Mouse (Mus musculus) adrenal gland, postnatal 14 days (tissue): Measurements from ENCODE around the gene Mrpl20. TPM values are rescaled to one million over a fixed set of nuclear protein-coding genes. Genes with fewer than 3 reads are reported as not detected.

Source experiments
- DNase-seq: peaks from one replicate; pipeline ENCODE4 v3.0.0; 2021; ENCODE audit warnings: mixed read lengths
- total RNA-seq: library from RNA; stranded (reverse); gene quantifications from 2 replicates; pipeline ENCODE4 v1.2.3, GENCODE M21; 2021

The Mrpl20 gene
- total RNA-seq, 1 experiment from 2014 or later: 194 TPM

DNA sequence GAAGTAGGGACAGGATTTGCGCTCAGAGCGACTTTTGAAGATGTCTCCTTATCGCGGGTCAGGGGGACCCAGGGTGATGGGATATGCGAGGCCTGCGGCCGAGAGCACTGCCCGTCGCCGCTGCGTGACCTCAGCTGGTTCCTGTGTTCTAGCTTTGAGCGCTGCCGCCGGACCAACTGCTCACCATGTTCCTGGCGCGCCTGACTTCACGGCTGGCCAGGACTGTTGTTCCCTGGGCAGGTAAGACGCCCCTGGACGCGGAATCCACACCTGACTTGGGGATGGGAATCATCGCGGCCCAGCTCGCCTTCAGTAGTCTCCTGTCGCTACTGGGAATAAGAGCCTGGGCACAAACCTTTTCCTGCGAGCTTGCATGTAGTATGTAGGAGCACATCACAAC lies 29.2 kb downstream of the Mrpl20 start:
- DNase-seq: no peak

DNA sequence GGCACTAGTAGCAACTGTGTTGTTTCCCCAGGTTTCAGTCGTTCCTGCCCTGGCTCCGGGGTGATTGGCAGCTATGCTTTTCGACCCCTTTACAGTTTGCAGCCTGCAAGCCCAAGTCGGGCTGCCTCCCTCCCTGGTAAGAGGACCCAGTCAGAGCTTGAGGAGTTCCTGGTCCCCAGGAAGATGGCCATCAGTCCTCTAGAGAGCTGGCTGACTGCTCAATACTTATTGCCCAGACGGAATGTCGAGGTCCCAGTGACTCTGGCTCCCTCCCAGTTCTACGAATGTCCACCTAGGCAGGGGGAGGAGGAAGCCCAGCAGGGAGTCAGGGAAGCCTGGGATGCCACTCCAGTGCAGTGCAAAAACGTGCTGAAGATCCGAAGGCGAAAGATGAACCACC lies 29.6 kb downstream of the Mrpl20 start:
- DNase-seq: peak; percentile 25

DNA sequence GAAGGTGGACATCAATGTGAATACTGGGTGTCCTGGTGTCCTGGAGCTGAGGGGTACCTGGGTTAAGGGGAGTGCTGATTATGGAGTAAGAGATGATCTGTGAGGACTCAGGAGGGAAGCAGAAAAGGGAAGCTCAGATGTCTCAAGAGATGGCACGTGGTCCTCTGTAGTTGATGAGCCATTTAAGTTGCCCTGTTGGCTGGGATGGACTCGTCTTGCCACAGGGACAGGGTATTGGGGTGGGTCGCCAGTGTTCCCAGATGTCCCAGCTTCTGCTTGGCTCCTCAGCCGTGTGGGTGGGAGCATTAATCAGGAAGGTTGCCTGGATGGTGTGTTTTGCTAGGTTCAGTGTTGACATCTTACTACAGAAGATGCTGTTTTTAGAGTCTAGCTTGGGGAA lies 30.6 kb downstream of the Mrpl20 start:
- DNase-seq: no peak

DNA sequence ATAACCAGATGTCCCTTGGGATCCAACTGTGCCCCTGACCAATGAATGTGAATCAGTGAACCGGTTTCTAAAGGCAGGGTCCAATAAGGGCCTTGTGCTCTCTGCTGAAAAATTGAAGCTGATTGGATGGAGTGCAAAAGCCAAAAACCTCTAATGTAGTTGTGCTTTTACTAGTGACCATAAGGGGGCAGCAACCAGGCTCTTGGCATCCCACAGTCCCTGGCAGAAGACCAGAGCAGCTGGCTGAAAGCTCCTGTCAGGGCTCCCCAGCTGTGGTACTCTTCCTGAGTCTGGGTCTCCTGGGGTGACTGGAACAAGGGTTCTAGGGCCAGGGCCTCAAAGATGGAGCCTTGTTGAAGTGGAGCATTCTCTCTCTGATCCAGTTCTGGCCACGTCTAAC lies 31.2 kb downstream of the Mrpl20 start:
- peak; percentile 91 for DNase-seq

DNA sequence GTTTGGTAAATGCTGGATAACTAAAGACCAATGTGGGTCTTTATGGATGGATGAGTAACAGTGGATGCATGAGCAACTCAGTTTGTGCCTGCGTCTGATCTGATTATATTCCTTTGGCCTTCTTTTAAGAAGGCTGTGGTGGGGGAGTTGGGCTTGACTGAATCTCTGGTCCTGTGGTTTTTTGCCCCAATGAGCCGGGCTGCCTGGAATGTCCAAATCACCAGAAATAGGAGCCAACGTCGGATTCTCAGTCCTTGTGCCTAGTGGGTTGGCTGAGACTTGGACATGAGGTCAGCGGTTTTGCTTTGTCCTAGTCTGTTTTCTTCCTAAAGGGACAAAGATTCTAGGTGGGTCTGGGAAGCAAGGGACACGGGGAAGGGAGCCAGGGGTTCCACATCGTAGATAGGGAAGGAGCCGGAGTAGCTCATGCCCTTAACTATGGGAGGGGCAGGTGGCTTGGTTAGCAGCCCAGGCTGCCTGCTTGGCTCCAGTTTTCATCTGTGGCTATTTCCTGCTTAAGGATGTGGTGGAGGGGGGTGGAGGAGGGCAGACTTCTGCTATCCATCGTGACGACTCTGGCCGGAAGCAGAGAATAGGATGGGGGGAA lies 34.8 kb downstream of the Mrpl20 start:
- no peak for DNase-seq

DNA sequence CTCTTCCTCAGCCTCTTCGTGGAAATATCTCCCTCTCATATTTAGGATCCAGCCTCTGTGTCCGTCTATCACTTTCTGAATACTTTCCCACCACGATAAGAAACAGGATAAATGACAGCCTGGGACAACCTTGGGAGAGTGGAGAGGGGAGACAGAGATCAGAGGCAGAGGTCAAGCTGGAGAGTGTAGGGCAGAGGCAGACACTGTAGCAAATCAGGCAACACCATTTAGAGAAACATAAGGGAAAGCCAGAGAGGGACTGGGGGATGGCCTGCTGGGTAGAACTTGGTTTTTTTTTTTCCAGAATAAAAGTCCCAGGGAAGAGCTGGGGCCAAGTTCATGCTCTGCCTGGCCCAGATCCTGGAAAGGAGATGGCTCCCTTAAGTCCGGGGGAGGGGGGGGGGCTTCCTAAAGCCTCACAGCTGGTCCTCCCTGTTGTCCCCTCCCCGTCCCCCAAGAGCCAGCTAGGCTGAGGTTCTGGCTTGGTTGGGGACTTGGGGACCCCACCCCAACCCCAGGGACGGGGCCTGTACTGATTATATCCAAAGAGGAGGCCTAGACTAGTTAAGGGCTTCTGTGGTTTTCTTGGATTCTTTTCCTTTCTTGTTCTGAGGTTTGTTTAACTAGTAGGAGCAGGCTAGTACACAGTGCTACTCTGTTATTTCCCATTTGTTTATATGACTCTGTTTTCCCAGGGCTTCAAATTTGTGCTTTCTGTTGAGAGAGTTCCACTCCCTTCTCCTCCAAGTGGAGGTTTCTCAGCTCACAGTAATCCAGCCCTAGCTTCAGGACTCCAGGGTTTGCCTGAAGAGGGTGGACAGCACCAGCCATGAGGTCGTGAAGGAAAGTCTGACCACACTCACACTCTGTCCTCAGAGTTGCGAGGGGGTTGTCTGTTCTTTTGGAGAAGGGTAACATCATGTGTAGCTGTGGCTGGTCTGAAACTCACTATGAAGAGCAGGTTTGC lies 35.8 kb downstream of the Mrpl20 start:
- peak; percentile 21 for DNase-seq

DNA sequence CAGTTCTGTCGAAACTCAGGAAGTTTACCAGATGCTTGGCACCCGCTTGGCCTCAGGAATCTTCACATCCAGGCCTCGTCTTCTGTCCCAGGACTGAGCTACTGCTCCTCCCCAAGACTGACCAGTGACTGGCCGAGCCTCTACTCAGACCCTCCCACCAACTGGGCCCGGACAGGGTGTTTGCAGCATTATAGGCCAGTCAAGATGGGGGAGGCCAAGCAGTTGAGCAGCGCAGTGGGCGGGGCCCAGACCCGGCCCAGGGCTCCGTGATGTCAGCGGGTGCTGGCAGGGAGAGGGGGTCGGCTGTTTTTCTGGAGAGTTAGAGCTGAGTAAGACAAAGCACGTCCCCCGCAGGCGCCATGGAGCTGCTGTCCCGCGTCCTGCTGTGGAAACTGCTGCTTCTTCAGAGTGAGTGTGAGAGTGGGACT lies 36.8 kb downstream of the Mrpl20 start, which contains the start of gene Mxra8:
TSS of gene Mxra8 (plus strand) at position 198 of the 428 bp plus-strand sequence.
- DNase-seq: peak; percentile 91

DNA sequence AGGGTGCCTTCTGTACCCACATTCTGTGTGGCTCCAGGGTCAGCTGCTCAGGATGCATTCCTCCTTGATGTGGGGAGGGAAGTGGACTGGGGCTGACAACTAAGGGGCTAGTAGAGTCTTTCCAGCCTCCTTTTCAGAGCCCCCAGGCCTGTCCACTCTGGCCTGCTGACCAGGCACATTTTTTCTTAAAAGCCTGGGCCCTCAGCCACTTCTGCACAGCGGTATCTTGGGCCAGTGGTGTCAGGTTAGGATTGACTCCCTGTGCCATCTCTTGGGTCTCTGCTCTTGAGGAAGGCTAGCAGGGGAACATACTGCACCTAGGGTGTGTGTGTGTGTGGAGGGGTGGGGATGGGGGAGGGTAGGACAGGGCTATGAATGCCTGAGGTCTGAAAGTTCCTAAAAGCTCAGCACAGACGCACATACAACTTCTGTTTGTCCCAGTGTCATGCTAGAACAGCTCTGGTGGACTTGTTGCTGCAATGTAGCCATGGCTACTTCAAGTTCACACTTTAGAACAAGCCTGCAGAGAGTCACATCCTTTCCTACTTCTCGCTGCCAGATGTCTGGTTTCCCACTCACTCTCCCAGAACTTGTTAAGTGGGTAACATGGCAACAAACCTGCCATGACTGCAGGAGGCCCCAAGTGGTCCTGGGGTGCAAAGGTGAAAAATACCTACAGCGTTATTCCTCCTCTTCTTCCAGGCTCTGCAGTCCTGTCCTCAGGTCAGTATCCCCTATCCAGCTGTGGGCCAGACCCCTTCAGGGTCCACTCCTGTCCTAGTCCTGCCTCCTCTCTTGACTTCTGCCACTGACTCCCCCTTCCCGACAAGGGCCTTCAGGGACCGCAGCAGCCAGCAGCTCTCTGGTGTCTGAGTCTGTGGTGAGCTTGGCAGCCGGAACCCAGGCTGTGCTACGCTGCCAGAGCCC lies 37.7 kb downstream of the Mrpl20 start:
- DNase-seq: no peak

DNA sequence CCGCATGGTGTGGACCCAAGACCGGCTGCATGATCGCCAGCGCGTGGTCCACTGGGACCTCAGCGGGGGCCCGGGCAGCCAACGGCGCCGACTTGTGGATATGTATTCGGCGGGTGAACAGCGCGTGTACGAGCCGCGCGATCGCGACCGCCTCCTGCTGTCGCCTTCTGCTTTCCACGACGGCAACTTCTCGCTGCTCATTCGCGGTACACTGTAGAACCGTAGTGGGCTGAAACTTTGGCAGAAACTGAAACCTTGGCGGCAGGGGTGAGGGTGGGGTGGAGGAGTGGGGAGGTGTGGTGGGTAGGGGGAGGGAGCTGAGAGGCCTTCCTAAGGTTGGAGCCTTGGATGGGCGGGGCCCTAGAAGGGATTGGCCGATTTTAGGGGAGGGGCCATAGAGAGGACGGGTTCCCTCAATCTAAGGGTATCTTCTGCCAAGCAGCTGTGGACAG lies 38.4 kb downstream of the Mrpl20 start:
- DNase-seq: peak; percentile 86

DNA sequence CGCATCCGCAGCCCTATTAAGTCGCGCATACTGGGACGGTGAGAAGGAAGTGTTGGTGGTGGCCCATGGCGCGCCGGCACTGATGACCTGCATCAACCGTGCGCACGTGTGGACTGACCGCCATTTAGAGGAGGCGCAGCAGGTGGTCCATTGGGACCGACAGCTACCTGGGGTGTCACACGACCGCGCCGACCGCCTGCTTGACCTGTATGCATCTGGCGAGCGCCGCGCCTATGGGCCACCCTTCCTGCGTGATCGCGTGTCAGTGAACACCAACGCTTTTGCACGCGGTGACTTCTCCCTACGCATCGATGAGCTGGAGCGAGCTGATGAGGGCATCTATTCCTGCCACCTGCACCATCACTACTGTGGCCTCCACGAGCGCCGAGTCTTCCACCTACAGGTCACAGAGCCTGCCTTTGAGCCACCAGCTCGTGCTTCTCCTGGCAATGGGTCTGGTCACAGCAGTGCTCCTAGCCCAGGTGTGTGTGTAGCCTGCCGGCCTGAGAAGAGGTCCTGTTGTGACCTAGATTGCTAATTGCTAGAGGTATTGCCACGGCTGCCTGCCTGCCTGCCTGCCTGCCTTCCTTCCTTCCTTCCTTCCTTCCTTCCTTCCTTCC lies 39.1 kb downstream of the Mrpl20 start:
- DNase-seq: no peak

DNA sequence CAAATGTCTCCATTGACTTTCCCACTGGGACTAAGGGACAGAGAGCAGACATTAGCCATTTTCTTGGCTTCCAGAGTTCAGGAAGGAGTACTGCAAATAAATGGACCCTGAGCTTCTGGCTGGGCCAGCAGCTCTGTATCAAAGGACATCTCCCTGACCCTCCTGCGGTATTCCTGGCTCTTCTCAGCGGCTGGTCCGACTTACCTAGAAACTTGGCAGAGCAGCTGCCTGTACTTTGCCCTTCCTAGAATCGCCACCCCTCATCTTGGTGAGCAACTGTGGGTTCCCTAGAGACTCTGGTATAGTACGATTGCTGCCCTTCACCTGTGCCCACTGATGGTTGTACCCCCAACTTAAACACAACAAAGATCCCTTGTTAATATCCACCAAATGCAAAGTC lies 40.6 kb downstream of the Mrpl20 start:
- no peak for DNase-seq

DNA sequence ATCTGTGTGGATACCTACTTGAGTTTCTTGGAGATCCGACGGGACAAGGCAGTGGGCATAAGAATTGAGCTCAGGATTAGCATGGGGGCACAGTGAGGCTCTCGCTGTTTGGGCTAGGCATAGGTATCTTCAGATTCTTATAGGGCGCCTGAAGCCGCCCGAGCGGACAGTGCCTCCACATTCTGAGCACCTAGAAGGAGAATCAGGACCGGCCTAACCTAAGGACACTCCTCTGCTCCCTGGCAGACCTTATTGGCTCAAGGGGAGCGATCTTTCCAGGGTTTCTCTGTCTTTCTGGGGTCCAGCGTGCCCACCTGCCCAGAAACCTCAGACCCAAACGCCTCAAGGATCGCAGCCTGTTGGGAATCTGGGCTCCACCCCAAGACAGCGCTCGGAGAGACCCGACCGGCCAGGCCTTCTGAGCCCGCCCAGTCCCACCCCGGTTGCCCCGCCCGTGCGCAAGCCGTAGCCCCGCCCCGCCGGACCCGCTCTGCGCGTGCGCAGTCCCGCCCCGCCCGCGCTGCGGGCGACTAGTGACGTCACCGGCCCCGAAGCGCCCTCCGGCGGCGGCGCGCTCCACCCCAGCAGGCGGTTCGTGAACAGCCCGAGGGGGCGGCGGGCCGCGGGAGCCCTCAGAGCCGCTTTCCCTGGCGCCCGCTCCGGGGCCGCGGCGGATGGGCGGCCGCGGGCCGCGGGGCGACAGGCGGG lies 44.3 kb downstream of the Mrpl20 start, which contains the start of gene Dvl1:
TSS of gene Dvl1 (plus strand) at position 532 of the 708 bp plus-strand sequence.
- DNase-seq: peak; percentile 98

DNA sequence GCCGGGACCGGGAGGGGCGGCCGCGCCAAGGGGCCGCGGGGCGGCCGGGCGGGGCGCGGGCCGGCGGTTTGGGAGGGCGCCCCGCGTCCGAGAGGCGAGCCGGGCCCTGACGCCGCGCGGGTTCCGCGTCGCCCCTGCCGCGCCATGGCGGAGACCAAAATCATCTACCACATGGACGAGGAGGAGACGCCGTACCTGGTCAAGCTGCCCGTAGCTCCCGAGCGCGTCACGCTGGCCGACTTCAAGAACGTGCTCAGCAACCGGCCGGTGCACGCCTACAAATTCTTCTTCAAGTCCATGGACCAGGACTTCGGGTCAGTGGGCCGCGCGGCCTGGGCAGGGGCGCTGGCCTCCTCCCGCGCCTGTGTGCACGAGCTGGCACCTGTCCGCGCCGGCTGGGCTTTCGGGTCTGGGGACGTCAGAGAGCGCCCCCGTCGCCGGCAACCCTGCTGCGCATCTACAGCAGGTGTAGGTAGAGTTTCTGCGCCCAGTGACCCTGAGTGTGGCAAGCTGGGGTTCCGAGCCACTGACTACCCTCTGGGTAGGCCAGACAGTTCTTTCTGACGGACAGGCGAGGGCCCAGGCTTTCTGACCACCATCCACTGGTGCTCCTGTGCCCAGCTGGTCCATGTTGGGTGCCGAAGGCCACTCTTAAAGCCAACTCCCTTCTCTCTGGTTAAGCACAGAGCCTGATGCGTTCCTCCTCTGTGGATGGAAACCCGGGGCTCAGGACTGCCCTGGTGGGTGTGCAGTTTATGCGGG lies 45.1 kb downstream of the Mrpl20 start:
- DNase-seq: peak; percentile 49

DNA sequence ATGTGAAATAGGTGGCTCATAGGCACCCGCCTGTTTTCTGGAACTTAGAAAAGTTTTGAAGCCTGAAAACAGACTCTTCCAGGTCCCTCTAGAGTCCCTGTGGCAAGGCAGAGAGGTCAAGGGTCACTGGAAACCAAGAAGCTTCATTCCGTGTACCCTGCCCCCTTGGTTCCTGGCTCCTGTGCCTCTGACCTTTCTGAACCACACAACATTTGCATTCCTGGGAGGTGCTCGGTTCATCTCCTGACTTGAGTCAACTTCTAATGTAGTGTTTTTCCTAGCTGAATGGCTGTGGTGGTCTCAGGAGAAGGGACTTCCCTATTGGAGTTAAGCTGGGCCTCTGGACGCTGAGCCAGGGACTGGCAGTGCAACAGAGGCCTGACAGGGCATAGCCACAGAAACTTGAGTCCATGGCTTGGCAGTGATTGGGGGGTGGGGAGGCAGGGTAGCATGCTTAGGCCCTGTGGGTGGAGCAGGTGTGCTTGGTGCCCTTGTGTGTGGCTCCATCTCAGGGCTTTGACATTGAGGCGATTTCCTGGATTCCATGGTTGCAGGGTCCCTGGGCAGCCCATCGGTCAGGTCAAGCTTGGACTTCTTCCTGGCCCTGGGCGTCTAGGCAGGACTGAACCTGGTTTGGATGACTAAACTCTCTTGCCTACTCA lies 45.9 kb downstream of the Mrpl20 start:
- peak; percentile 20 for DNase-seq

DNA sequence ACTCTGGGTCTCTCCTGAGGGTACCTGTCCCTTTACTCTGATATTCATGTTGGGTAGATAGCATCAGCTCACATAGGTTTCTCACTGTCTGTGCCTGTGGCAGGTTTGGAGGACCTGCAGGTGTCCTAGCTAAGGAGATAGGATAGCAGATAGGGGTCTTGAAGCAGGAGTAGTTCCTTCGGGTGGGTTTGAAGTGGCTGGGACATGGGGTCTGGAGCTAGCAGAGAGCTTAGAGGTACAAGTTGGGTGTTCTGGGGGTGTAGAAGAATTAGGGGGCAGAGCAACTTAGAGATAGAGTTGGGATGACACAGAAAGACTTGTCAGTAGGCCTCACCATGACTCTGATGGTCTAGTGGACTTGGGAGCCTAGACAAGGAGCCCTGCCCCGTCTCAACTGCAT lies 46.7 kb downstream of the Mrpl20 start:
- no peak for DNase-seq

DNA sequence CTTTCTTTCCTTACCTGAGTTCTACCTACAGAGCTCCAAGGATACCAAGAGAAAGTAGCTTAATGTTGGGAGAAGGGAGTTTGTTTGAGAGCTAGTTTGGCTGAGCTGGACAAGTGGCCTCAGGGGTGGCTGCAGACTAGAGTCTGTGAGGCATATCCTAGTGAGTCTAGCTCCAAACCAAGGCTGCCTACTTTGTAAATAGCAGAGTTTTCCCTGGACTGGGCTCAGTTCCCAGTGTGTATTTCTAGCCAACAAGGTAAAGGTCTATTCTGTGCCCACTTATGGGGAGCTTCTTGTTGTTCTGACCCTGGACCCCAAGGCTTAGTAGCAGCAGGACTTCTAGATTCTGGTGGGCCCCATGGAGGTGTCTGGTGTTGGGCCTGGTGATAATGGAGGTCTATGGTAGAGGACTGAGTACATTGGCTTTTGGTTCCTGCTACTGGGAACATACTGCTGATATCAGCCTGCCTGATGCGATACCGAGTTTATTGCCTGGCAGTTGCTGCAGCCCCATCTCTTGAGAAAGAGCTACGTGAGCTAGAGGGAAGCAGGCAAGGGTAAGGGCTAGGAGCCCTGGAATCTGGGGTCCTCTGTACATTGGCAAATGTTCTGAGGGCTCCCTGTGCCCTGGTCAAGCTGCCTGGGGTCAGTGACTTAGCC lies 47.2 kb downstream of the Mrpl20 start:
- no peak for DNase-seq

DNA sequence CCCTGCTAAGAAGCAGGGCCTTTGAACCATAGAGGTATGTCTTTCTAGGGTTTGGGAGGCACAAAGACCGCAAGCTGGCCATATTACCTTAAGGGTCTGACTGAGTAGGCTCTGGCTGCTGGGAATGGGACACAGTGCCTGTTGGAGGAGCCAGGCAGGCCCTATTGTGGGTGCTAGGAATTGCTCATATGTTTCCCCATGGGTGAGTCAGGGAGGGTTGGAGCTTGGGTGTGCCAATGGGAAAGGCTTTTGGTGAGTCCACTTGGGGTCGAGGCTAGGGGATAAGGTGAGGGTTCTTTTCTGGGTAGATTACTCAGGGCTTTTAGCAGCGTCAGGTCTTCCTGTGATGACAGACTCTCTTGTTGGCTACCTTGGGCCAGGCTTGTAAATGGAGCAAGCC lies 48.7 kb downstream of the Mrpl20 start:
- DNase-seq: peak; percentile 50

DNA sequence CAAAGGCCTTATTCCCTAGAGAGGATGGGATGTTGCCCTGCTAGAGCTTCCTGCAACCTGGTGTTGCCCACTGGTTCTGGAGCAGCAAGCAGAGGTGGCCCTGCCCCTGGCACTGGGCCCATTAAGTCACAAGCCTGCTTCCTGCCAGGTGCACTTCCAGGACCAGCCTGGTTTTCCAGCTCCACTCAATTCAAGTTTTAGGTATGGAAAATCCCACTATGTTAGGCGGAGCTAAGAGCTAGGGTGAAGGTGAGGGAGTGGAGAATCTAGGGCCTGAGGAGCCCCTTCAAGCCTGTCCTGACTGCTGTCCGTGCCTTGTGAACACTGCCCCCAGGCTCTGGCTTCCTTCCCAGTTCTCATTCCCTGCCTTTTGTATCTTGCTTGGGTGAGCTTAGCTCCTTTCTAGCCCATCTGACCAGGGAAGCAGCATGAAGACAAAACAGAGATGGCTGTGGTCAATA lies 49.3 kb downstream of the Mrpl20 start:
- DNase-seq: no peak

DNA sequence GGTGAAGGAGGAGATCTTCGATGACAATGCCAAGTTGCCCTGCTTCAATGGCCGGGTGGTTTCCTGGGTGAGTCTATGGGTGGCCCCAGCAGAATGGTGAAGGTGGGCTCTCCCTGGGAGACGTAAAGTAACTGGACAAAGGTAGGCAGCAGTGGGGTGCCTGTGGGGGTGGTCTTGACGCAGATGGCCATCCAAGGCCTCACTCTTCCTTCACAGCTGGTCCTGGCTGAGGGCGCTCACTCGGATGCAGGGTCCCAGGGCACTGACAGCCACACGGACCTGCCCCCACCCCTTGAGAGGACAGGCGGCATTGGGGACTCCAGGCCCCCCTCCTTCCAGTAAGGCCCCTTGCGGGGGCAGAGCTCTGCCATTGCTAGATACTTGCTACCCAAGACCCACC lies 50.7 kb downstream of the Mrpl20 start:
- DNase-seq: no peak
